Mouse (Mus musculus) gastrocnemius, adult 2 months (tissue): Measurements from ENCODE around the gene 4931422A03Rik. TPM values are rescaled to one million over a fixed set of nuclear protein-coding genes. Genes with fewer than 3 reads are reported as not detected.

Experiments
- DNase-seq: peaks from one replicate; pipeline ENCODE4 v3.0.0; 2022
- H3K27ac ChIP-seq: fragments of 200-600 bp; 2 replicates; pipeline ENCODE4 v1.8.1; 2022; ENCODE audit warnings: mild to moderate bottlenecking
- H3K4me3 ChIP-seq: fragments of 200-600 bp; 2 replicates; pipeline ENCODE4 v1.8.1; 2022; ENCODE audit warnings: mild to moderate bottlenecking, moderate library complexity
- CTCF ChIP-seq: fragments of 200-600 bp; IDR thresholded peaks from 2 replicates; pipeline ENCODE4 v1.8.1; 2022; ENCODE audit warnings: antibody characterized with exemption, mild to moderate bottlenecking, moderate library complexity
- intact Hi-C: fragments of 180-260 bp; cut with DNase I; formaldehyde crosslinking; loops from one replicate; pipeline ENCODE4 v1.15.1; 2025
- total RNA-seq, 2 experiments: library from RNA; stranded (reverse); gene quantifications; 2 replicates each; pipeline ENCODE4 v1.2.3; 2021

4931422A03Rik gene
- total RNA-seq, 2 experiments from 2014 or later = not detected

DNA sequence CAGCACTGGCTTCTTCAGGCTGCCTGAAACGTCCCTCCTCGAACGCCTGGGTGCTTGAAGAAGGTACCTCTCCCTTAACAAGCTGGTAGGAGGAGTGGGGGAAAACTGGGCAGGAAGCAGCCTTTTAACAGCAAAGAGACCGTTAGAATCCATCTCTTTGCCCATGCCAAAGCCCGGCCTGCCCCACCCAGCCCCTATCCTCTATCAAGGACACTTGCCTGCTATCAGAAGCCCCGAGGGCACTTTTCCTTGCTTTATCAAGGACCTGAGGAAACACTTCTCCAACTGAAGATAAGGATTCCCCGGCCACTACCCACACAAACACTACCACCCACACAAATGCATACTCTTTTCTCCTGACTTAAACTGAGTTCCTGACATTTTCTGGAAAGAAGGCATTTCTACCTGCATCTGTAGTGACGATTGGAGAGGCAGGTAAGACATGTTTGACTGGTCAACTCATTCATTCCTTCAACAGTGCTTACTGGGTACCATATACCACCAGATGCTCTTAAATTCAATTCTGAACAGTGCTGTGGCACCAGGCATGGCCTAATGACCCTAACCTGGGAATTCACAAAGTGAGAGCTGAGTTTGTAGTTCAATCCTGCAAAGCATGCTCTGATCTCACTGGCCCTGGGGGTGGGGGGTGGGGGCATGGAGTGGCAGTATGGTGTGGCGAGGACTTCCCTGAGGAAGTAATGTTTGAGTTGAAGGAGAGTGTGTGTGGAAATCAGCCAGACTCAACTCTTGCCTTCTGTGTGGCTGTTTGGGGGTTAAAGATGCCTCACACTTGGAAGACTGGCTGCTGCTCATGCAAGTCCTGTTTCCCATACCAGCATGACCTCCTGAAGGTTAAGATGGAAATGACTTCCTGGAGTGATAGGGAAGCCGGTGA is 70.3 kb downstream of the 4931422A03Rik start, which contains the start of gene Lmo2:
Lmo2 (plus strand) TSS at position 338 of the 898 bp plus-strand sequence.
- no peak within 1 kb of the TSS for H3K4me3 ChIP-seq
- no peak within 1 kb of the TSS for H3K27ac ChIP-seq
- no peak for DNase-seq
- intact Hi-C loops = no loop called here
- TF ChIP-seq CTCF = no peak

DNA sequence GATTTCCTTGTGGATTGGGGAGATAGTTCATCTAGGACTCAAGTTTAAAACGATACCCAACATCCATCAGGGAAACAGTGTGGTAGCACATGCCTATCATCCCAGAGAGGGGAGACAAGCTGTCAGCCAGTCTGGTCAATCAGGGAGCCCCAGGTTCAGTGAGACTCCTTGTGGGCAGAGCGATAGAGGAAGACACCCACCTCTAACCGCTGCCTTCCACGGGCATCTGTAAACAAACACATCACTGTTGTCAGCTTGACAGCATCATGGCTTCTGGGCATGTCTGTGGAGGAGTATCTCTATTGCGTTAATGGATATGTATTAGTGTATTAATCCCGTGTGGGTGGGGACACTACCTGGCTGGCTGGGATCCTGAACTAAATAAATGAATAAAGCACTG is 71.3 kb downstream of the 4931422A03Rik start:
- DNase-seq = no peak
- Histone ChIP-seq H3K27ac (no peak overlapping the region), H3K4me3 (no peak overlapping the region)
- intact Hi-C loops = no loop called here
- TF ChIP-seq CTCF = no peak

DNA sequence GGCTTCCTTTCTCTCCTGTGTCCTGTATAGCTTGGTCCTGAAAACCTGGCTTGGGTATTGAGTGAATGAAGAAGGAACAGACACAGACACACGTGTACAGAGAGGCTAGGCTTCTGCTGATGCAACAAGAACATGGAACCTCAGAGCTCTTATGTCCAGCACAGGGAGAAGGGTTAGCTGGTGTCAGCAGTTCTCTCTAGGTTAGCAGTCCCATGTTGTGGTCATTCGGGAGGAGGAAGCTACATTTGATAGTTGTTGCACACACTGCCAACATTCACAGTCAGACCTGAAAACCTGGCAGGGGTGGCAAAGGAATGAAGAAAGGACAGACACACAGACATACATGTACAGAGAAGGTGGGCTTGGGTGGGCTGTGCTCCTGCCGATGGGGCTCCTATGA is 72.4 kb downstream of the 4931422A03Rik start:
- Histone ChIP-seq H3K4me3 (no peak overlapping the region), H3K27ac (no peak overlapping the region)
- DNase-seq = no peak
- intact Hi-C loops = no loop called here
- no peak for TF ChIP-seq CTCF

DNA sequence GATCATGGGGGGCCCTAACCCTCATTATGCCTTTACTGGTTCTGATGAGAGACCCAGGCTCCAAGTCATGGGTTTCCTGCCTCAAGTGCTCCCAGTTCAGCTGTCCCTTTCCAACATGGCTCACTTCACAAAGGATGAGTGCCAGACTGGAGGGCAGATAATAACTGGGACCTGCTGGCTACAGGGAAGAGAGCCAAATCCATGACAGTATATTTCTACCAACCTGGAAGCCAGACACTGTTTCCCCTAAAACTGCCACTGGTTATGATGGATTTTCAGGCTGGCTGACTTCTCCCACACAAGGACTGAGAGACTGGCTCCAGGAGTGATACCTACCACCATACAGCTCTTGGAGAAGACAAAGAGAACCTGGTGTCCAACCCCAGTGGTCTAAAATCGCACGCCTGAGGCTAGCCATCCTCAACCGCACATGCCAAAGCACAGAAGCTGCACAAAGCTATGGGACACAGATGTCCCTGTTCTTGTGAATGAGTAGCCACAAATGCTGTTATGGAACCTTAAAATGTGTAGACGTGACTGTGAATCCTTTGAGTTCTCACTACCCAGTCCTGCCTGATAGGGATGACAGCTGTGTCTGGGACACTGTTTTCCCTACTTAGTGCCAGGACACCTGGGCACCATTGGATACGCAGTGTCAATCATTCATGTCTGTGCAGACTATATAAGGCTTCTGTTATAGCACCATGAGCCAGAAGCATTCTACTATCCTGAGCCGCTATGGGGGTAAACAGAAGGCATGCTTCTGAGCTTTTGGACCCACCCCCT is 74.9 kb downstream of the 4931422A03Rik start:
- H3K4me3 ChIP-seq = no peak overlapping the region
- no peak for TF ChIP-seq CTCF
- intact Hi-C loops = no loop called here
- no peak for DNase-seq
- no peak overlapping the region for H3K27ac ChIP-seq

DNA sequence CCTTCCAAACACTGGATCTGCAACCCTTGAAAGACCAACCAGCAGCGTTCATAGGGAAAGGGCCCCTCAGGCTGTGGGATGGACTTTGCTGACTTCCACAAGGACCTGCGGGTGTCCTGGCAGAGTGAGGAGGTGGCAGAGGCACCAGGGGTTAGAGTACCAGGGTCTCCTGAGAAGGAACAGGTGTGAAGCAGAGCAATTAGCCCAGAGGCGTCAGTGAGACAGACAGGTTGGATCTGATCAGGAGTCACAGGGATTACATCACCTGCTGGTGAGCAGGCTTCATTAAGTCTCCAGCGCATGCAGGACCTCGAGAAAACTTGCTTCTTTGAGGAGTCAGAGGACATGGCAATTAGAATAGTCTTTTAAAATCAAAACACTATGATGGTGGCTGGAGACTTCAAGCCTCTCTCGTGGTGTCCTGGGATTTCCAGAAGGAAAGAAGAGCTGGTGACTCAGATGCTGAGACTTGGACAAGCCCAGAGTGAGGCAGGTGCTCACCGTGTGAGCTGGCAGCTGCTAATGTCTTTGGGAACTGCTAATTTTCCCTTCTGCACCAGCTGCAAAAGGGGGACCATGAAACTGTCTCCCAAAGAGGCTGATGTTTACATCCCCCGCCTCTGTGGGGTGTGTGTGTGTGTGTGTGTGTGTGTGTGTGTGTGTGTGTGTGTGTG is 80.0 kb downstream of the 4931422A03Rik start:
- no peak for DNase-seq
- intact Hi-C loops = no loop called here
- no peak for TF ChIP-seq CTCF
- no peak overlapping the region for H3K27ac ChIP-seq
- no peak overlapping the region for H3K4me3 ChIP-seq

DNA sequence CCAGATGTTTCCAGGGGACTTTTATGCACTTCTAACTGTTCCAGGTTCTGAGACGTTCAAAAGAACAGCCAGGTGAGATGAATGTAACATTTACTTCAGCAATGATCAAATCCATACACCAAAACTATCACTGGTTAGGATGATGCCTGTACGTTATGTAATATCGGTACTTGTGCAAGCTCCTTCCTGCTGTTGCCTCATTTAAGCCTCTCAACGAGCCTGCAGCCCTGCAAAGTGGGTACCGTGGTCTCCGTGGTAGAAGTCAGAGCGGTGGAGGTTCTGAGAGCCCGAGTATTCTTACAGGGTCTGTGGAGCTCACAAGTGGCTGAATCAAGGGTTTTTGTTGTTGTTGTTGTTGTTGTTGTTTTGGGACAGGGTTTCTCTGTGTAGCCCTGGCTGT is 81.3 kb downstream of the 4931422A03Rik start:
- intact Hi-C loops = no loop called here

DNA sequence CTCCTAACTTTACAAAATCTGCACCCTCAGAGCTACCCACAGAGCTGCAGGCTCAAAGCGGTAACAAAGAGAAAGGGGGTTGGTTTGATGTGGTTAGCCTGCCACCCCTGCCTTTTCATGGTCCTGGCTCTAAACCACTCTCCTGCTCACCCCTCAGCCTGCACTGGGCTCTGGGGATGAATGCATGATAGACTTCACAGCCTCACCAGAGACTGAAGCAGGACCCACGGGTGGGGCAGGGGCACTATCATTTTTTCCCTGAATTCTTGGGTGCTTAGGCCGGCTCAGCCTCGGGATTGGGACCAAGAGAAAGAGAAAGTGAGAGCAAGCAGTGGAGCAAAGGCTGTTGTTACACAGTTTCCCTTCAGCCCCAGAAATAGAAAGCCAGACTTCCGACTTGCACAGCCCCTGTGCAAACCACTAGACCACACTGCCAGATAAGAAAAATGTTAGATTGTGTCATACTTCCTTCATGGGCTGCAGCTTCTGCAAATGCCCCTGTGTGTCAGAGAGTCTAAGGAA is 82.5 kb downstream of the 4931422A03Rik start:
- Histone ChIP-seq H3K4me3 (no peak overlapping the region), H3K27ac (no peak overlapping the region)
- DNase-seq = no peak
- intact Hi-C loops = no loop called here
- TF ChIP-seq CTCF = no peak

More for the DNA sequence above, 81.3 kb downstream of the 4931422A03Rik start:
- Histone ChIP-seq H3K27ac (no peak overlapping the region), H3K4me3 (no peak overlapping the region)
- no peak for TF ChIP-seq CTCF
- DNase-seq = no peak

DNA sequence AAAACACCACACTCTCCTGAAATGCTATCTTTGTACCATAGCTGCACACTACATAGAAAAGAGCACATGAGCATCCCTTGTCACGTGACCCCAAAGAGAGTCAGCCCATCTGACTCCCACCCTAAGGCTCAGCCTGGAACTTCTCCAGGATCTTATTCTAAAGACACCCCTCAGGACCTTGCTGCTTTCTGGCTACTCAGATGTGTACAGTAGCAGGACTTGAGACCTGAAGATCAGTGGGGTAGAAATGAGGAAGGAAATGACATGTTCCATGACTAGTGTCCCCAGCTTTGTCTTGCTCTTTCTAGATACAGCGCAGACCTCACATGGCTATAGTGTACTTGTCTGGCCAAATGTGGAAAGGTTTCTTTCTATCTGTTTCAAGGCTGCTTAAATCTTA is 83.3 kb downstream of the 4931422A03Rik start:
- DNase-seq = no peak
- no peak overlapping the region for H3K27ac ChIP-seq
- intact Hi-C loops = no loop called here
- no peak for TF ChIP-seq CTCF
- no peak overlapping the region for H3K4me3 ChIP-seq

DNA sequence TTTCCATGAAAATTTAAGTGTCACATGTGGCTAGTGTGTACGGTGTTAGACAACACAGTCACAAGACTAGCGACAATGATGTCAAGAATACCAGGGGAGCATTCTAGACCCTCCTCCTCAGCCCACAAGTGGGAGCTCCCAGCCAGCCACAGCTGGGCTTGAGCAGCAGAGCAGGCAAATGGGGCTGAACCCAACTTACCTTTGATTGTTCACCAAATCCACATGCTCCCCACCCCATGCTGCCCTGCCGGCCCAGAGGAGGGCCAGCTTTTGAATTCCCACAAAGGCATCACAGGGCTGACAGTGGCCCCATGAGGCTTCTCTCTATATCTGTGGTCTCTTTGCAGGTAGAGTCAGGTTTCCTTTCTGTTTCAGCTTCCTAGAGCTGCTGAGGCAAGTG is 87.1 kb downstream of the 4931422A03Rik start:
- H3K4me3 ChIP-seq = no peak overlapping the region
- no peak for DNase-seq
- no peak for TF ChIP-seq CTCF
- H3K27ac ChIP-seq = no peak overlapping the region
- intact Hi-C loops = no loop called here

DNA sequence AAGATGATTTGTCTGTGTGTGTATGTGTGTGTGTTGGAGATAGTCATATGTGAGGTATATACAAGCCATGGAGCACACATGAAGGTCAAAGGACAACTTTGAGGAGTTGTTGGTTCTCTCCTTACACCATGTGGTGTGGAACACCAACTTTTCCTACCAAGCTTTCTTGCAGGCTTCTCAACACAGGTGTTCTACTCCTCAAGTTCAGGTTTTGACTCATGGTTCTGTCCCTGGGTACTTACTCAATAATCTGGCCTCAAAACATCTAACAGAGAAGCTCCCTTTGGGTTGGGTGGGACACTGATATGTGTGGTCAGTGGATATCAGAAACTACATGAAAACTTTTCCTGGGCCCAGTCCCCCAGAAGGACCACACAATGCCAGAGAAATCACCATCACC is 89.2 kb downstream of the 4931422A03Rik start:
- Histone ChIP-seq H3K27ac (no peak overlapping the region), H3K4me3 (no peak overlapping the region)
- no peak for DNase-seq
- TF ChIP-seq CTCF = no peak
- intact Hi-C loops = no loop called here

DNA sequence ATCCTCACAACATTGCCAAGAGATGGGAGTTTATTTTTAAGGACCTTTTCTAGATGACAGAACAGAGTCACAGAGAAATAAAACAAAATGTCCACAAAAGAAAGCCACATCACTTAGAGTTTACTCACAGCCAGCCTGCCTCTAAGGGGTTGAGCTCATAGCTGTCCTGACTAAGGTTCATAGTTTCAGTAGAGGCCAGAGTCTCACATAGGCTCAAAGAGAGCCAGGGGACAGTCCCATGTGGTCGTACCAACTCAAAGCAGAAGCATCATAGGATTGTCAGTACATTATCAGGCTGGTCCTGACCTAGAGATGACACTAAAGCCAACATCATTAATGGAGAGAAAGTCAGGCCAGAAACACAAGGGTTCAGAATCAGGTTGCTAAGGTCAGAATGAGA is 89.6 kb downstream of the 4931422A03Rik start:
- intact Hi-C loops = no loop called here
- TF ChIP-seq CTCF = no peak
- Histone ChIP-seq H3K27ac (no peak overlapping the region), H3K4me3 (no peak overlapping the region)
- no peak for DNase-seq

DNA sequence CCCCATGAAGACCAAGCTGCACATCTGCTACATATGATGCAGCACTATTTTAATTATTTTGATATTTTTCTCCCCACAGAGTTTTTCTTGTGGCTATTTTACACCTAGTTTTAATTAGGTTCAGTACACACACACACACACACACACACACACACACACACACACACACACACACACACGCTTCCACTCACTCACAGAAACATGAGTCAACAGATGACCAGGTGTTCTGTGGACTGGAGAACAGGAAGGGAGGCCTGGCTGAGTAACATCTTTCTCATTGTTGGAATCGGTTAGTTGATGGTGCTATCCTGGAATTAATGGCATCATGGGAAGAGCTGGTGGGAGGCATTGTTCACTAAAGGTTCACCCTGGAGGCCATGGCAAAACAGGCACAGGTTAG is 90.5 kb downstream of the 4931422A03Rik start:
- no peak for TF ChIP-seq CTCF
- DNase-seq = no peak

More for the DNA sequence above, 90.5 kb downstream of the 4931422A03Rik start:
- no peak overlapping the region for H3K27ac ChIP-seq
- intact Hi-C loops = no loop called here
- no peak overlapping the region for H3K4me3 ChIP-seq
